Mouse (Mus musculus) left cerebral cortex, postnatal 25 days (tissue): ENCODE measurements around the gene Insig2. TPM values are rescaled to one million over a fixed set of nuclear protein-coding genes. Genes with fewer than 3 reads are reported as not detected.

Experiments
- total RNA-seq, 2 experiments: library from RNA; stranded (reverse); gene quantifications; 2 replicates each; pipeline ENCODE4 v1.2.3; 2021

Insig2 gene
- total RNA-seq, 2 experiments from 2014 or later, result 54.2 to 59.4 TPM

Other genes with a start within 250 kb of the Insig2 start
- gene Ccdc93, start 98.5 kb upstream of the Insig2 start, total RNA-seq, result 10 to 100 TPM; 19.3 to 24.7 TPM
- 1 to 10 TPM; 1.5 to 4.3 TPM for gene Htr5b, start 195.9 kb upstream of the Insig2 start, total RNA-seq
- 10 to 100 TPM; 22.9 to 24.5 TPM for gene Ddx18, start 235.4 kb upstream of the Insig2 start, total RNA-seq